Mouse (Mus musculus) megakaryocyte, embryonic 14.5 days (primary cell): Measurements from ENCODE around the gene Olfr828.

Experiments used
- FLI1 ChIP-seq: IDR thresholded peaks from 2 replicates; pipeline ENCODE4 v1.6.1; 2012; ENCODE audit warnings: low read length, inconsistent platforms, mixed read lengths
- GATA1 ChIP-seq: IDR thresholded peaks from 3 replicates; pipeline ENCODE4 v1.6.1; 2012; ENCODE audit warnings: mixed read lengths, low read length, inconsistent platforms, borderline replicate concordance

- no peak for TF ChIP-seq FLI1
- no peak for TF ChIP-seq GATA1
These were observed at the start of gene Olfr828 for GRCm38 (mm10) chr9:18819426-18819825.
